Mouse (Mus musculus) heart, adult 2 months (tissue): ENCODE results near the gene Ptger4. TPM values are rescaled to one million over a fixed set of nuclear protein-coding genes. Genes with fewer than 3 reads are reported as not detected.
"Not testable (repeated sequence)": the region's sequence is repeated elsewhere in the genome, so short reads cannot be mapped to it uniquely, and the experiment has no call there.

Experiments used
- DNase-seq, 2 experiments: peaks; one replicate each; pipeline ENCODE4 v3.0.0; 2021
- H3K27ac ChIP-seq: fragments of 200-600 bp; 2 replicates; pipeline ENCODE4 v1.8.1; 2022
- H3K27me3 ChIP-seq: fragments of 200-500 bp; 2 replicates; pipeline ENCODE4 v1.6.1; 2012; ENCODE audit warnings: mild to moderate bottlenecking, low read length, inconsistent platforms, mixed read lengths; ENCODE audit not compliant: control insufficient read depth, insufficient read depth
- H3K36me3 ChIP-seq: fragments of 200-500 bp; 2 replicates; pipeline ENCODE4 v1.6.1; 2012; ENCODE audit warnings: low read length, inconsistent platforms; ENCODE audit not compliant: control insufficient read depth, insufficient read depth
- H3K4me1 ChIP-seq: fragments of 200-500 bp; 2 replicates; pipeline ENCODE4 v1.6.1; 2011; ENCODE audit warnings: low read length; ENCODE audit not compliant: control insufficient read depth, insufficient read depth
- H3K4me3 ChIP-seq: fragments of 200-600 bp; 2 replicates; pipeline ENCODE4 v1.8.1; 2022
- H3K79me2 ChIP-seq: fragments of 200-500 bp; replicated peaks from 2 replicates; pipeline ENCODE4 v1.6.1; 2012; ENCODE audit warnings: mild to moderate bottlenecking, inconsistent platforms, low read length, moderate library complexity, mixed read lengths; ENCODE audit not compliant: control insufficient read depth, insufficient read depth
- H3K9ac ChIP-seq: fragments of 200-500 bp; 2 replicates; pipeline ENCODE4 v1.6.1; 2012; ENCODE audit warnings: low read depth, mild to moderate bottlenecking, control low read depth, inconsistent platforms, low read length, mixed read lengths
- CTCF ChIP-seq: fragments of 200-600 bp; IDR thresholded peaks from 2 replicates; pipeline ENCODE4 v1.8.1; 2022; ENCODE audit warnings: antibody characterized with exemption, mild to moderate bottlenecking, moderate library complexity
- EP300 ChIP-seq: fragments of 200-500 bp; IDR thresholded peaks from 2 replicates; pipeline ENCODE4 v1.6.1; 2011; ENCODE audit warnings: low read depth, low read length, control low read depth; ENCODE audit not compliant: insufficient read depth
- POLR2A ChIP-seq: fragments of 200-500 bp; IDR thresholded peaks from 2 replicates; pipeline ENCODE4 v1.6.1; 2011; ENCODE audit warnings: mild to moderate bottlenecking, low read depth, low read length, control low read depth; ENCODE audit not compliant: insufficient read depth
- WGBS: fragments of 180-500 bp; shearing (Covaris S2); methylation state at CpG from one replicate; pipeline ENCODE4 v1.1.7; 2018; 5-methylcytosine and 5-hydroxymethylcytosine counted together
- intact Hi-C: fragments of 180-260 bp; cut with DNase I; formaldehyde crosslinking; loops from one replicate; pipeline ENCODE4 v1.15.1; 2025
- polyA plus RNA-seq: library from polyadenylated mRNA; depleted of rRNA; stranded (reverse); fragments of >200 nt; gene quantifications from 2 replicates; pipeline ENCODE4 v1.2.3, GENCODE M21; 2012
- total RNA-seq, 2 experiments: library from RNA; stranded (reverse); gene quantifications; 2 replicates each; pipeline ENCODE4 v1.2.3; 2021

The Ptger4 gene
- total and polyA plus RNA-seq, 3 experiments = 1.8 to 2.9 (median 2.8) TPM

DNA sequence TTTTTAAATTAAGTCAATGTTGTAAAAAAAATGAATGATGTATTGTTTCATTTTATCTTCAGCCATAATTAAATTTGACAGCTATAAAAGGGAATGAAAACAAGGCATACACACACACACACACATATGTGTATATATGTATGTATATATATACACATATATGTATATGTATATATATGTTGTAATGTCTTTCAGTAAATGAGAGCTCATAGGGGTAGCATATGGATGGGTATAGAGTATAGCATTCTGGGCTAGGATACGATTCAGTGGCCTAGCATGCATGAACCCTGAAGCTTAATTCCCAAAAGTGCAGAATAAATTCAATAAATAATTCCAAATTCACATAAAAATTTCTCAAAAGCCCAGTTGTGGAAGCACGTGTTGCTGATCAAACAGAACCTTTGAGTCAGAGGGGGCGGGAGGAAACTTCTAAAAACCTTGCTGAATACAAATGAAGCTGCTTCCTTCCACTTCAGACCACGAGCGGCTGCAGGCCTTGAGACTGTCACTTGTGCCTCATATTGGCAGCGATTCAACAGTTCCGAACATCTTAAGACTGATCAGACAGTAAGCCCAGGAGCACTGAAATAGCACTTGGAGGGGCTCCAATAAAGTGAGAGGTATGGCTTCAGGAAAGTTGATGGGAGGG, 6.9 kb downstream of the Ptger4 start:
- WGBS = 34% methylated on average over 7 of the region's 7 CpGs
- no peak overlapping the region for H3K9ac ChIP-seq
- TF ChIP-seq POLR2A (no peak), CTCF (no peak), EP300 (no peak)
- no peak overlapping the region; the same call in 1 of the 2 replicates for H3K27ac ChIP-seq
- peak overlapping the region; percentile 15; the same call in 1 of the 2 replicates for H3K4me3 ChIP-seq
- peaks cover 8% of the 10 kb centered on the region for H3K36me3 ChIP-seq
- H3K27me3 ChIP-seq = no peaks in the 10 kb centered on the region
- peaks cover 3% of the 10 kb centered on the region; the same call in 1 of the 2 replicates for H3K4me1 ChIP-seq
- DNase-seq = peak; percentile 18 to 27
- H3K79me2 ChIP-seq = no peaks in the 10 kb centered on the region; the same call in 1 of the 2 replicates
- intact Hi-C loops = loop anchor here (5.0 kb wide), 2 partner anchors 845 to 970 kb away; no protein-coding TSS in a partner anchor

DNA sequence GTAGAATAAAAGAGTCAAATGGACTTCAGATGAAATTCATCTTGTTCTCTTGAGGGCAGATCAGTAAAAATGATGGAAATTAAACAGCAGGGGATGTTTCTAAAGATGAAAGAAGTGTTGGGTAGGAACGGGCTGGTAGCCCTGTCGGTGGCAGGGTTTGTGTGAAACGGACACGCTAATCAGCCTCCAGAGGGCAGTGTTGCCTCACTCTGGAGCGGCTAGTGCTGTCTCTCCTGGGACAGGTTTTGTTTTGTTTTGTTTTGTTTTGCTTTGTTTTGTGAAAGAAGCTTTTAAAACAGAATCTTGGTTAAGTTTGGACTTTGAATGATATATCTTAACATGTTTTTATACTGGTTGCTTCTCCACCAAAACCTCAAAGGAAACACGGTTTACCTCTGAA, 7.4 kb downstream of the Ptger4 start:
- H3K27ac ChIP-seq = no peak overlapping the region
- intact Hi-C loops = loop anchor here (1.0 to 5.0 kb wide), 3 partner anchors 679 to 971 kb away; no protein-coding TSS in a partner anchor
- H3K9ac ChIP-seq = no peak overlapping the region
- H3K79me2 ChIP-seq = no peaks in the 10 kb centered on the region
- peaks cover 8% of the 10 kb centered on the region for H3K36me3 ChIP-seq
- peak; percentile 77 to 84 for DNase-seq
- 10% methylated on average over 6 of the region's 6 CpGs for WGBS
- H3K27me3 ChIP-seq = no peaks in the 10 kb centered on the region
- 0 out of 2 replicates have a peak overlapping the region, but pooled peaks have one; percentile 15 for H3K4me3 ChIP-seq
- TF ChIP-seq EP300 = peak; percentile 91
- TF ChIP-seq POLR2A = no peak
- peaks cover 3% of the 10 kb centered on the region; the same call in 1 of the 2 replicates for H3K4me1 ChIP-seq

DNA sequence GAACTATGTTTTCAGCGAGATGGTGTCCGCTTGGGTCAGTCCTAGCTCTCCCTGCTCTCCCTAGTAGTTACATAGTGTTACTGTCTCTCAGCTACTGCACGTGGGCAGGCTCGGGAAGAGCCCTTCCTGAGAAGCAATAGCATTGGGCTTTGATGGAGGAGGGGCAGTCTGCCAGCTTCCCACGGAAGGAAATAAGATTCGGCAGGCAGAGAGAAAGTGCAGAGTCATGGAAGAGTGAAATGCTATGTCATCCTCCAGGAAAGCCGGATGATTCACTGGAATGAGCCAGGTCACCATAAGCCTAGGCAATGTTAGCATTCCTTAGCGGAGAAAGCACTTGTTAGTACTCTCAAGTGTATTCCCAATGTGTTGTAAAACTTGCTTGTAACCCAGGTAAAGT, 8.5 kb downstream of the Ptger4 start:
- Histone ChIP-seq H3K79me2 (no peaks in the 10 kb centered on the region), H3K9ac (no peak overlapping the region), H3K27ac (no peak overlapping the region), H3K4me1 (peaks cover 3% of the 10 kb centered on the region; the same call in 1 of the 2 replicates), H3K36me3 (peaks cover 8% of the 10 kb centered on the region), H3K27me3 (no peaks in the 10 kb centered on the region), H3K4me3 (peak overlapping the region; percentile 2; the same call in 1 of the 2 replicates)
- TF ChIP-seq CTCF (no peak), POLR2A (no peak)
- peak; percentile 29 for DNase-seq
- intact Hi-C loops = loop anchor here (5.0 kb wide), 2 partner anchors 847 to 972 kb away; no protein-coding TSS in a partner anchor
- WGBS = 27% methylated on average over 8 of the region's 8 CpGs

DNA sequence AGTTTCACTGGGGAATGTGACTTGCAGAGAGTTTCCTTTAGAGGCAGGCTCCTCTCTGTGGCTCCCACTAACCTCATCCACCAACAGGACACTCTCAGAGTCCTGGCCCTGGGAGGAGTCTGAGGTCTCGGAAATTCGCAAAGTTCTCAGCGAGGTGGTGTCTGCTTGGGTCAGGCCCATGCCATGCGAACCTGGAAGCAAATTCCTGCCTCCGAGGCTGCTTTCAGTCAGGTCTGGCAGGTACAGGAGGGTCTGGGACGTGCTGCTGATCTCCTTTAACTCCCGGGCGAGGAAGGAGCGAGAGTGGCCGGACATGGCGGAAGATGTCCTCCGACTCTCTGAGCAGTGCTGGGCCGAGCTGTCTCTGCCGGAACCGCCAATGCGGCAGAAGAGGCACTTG, 9.3 kb downstream of the Ptger4 start:
- H3K4me1 ChIP-seq = peaks cover 2% of the 10 kb centered on the region; the same call in 1 of the 2 replicates
- no peaks in the 10 kb centered on the region for H3K27me3 ChIP-seq
- H3K4me3 ChIP-seq = no peak overlapping the region
- no peak overlapping the region for H3K27ac ChIP-seq
- H3K9ac ChIP-seq = no peak overlapping the region
- no peak for DNase-seq
- TF ChIP-seq POLR2A = no peak
- no peak for TF ChIP-seq CTCF
- no peak for TF ChIP-seq EP300
- no peaks in the 10 kb centered on the region for H3K79me2 ChIP-seq
- intact Hi-C loops = loop anchor here (5.0 kb wide), 2 partner anchors 848 to 973 kb away; no protein-coding TSS in a partner anchor
- 84% methylated on average over 16 of the region's 16 CpGs for WGBS
- H3K36me3 ChIP-seq = peaks cover 8% of the 10 kb centered on the region

DNA sequence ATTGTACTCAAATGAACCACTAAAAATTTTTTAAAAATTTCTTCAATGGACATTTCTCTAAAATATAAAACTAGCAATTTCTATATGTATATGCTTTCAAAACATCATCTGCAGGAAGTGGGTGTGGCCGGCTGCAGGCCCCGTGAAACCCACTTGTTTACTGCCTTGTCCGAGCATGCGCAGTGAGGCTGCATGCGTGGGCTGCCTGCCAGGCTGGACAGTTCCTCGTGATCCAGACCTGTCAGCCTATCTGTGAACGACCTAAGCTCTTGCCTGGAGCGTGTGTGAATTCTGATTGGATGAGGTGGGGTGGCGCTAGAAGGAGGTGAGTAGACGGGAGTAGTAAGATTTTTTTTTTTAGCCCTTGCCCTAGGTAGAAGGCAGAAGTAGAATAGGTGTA, 13.2 kb downstream of the Ptger4 start:
- H3K27me3 ChIP-seq, H3K4me3 ChIP-seq, DNase-seq, H3K79me2 ChIP-seq, H3K36me3 ChIP-seq, H3K9ac ChIP-seq, intact Hi-C loops, H3K27ac ChIP-seq, H3K4me1 ChIP-seq: not testable (repeated sequence)
- WGBS = 69% methylated on average over 10 of the region's 10 CpGs

DNA sequence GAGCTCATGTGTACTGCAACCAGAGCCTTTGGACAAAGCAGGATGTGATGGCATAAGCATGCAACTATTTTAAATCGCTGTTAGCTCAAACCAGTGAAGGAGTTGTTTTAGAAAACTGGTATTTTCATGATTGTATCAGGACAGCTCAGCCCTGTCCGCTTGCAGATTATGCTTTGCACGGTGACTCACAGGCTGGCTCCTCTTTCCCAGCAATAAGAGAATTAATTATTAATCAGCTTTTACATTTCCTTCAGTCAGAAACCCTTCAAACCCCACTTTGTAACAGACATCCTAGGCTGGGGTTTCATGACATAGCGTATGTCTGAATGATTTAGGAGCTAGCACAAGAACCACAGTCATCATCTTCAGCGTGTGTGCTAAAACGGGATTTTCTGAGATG, 23.5 kb downstream of the Ptger4 start:
- Histone ChIP-seq H3K27me3 (no peaks in the 10 kb centered on the region), H3K4me1 (no peaks in the 10 kb centered on the region; the same call in 1 of the 2 replicates), H3K9ac (no peak overlapping the region), H3K79me2 (no peaks in the 10 kb centered on the region), H3K27ac (no peak overlapping the region), H3K36me3 (no peaks in the 10 kb centered on the region; the same call in 1 of the 2 replicates), H3K4me3 (no peak overlapping the region)
- intact Hi-C loops = no loop called here
- no peak for DNase-seq
- 92% methylated on average over 6 of the region's 6 CpGs for WGBS
- TF ChIP-seq CTCF (no peak), POLR2A (no peak), EP300 (no peak)
